Mouse (Mus musculus): ENCODE data around the gene Ccdc9b. TPM values are rescaled to one million over a fixed set of nuclear protein-coding genes. Genes with fewer than 3 reads are reported as not detected.

Gene Ccdc9b
- polyA plus RNA-seq (2014; fragmentation: Illumina TruSeq; extraction: RNeasy Lipid Tissue Mini Kit (QIAGEN cat#74804); ENCODE audit: low read depth, low replicate concordance): 3.6 TPM

DNA sequence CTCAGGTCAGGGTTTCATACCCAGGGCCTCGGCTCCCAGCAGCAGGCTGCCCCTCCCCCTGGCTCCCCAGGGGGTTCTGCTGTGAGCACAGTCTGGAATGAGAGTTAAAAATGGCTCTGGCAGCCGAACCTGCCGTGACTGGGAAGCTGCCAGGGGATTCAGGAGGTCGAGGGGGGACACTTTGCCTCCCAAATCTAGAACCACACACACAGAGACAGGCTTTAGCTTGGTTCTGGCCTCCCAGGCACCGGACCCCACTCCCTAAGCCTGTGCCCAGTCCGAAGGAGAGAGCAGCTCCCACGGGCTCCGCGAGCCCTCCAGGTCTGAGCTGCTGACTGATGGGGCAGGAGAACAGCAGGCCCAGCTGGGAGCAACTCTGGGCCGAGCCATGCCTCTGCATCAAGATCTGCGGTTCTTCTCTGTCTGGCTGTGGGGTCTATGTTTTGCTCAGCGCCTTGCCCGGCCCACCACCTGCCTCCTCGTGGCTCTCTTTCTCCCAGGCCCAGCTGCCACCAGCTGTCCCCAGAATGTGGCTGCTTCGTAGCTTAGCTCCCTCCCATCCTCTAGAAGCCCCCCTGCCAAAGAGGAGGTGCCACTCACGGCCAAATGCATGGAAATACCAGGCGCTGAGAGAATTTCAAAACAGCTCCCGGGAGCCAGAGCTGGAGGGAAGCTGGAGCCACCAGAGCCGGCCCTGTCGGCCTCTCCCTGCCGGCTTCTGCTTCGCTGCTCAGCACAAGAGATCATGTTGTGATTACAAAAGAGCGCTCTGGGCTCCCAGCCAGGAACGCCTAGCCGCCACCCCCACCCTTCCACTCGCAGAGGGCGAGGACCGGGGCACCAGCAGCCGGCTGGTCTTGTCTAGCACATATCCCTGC is at the start of gene Ccdc9b:
Gene Ccdc9b (minus strand): TSS at position 756 of the 878 bp plus-strand sequence.

DNA sequence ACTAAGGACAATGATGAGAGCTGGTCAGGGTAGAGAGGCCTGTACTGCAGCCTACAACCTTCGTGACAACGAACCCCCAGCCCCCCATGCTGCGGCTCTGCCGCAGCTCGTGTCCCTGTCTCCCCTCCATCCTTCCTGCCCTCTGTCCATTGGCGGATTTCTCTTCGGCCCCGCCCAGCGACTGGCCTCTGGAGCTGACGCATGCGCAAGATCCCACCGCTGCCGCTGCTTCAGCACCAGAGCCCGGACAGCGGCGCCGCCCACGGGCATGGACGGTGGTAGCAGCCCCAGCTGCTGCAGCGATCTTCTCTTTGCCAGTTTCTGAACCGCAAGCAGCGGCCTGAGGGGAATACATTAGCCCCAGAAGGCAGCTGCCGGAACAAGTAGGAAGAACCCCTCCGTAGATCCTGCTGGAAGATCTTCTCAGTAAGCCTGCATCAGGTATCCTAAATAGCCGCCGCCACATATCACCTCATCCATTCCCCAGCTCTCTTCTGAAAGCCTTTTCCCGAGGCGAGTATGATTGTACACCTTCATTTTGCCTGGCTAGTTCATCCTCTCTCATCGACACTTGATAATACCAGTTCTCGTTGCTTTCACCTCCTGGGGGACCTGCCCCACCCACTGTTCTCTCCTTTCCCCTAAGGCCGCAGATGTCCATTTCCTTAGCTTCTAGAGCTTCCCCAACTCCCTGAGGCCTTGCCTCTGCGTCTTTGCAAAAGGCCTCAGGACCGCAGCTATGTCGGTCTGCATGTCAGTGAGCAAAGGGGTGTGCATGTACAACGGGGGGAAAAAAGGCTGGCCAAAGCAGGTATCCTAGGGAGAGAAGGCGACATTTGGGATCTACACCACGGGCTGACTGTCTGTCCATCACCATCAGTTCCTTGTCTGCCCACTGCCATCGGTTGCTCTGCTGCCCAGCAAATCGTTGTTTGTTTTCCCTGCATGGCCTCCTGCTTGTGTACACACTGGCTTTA is 17.3 kb upstream of the Ccdc9b start, which contains the start of gene Disp2:
Gene Disp2 (plus strand): TSS at position 216 of the 977 bp plus-strand sequence.

DNA sequence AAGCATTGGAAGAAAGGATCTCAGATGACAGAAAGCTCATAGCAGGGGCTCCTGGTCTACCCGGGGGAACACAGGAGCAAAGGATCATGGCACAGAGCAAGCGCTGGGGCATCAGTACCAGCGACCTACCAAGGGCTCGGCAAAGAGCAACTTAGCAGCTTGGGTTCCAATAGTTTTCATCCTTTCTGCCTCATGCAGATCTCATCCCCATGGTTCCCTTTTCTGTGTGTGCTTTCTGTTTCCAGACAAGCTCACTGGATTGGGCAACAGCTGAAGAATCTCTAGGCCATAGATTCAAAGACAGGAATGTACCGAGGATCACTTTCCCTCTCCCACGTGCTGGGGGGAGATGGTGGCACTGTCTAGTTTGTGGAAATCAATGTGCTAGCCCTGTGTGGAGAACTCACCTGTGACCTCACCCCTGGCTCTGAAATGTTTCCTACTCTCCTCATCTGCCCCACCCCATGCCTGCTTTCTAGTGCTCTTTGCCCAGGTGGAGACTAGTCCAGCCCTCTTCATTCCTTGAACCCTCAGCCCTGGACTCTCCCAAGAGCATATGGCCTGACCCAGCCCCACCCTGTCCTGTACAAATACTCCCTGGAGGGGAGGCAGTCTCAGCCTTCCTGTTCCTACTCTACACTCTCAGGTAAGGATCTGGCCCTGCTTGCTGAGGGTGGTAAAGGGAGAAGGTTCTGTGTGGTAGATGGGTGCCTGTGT is 9.9 kb upstream of the Ccdc9b start, which contains the start of gene Phgr1:
Gene Phgr1 (plus strand): TSS at position 612 of the 717 bp plus-strand sequence.

DNA sequence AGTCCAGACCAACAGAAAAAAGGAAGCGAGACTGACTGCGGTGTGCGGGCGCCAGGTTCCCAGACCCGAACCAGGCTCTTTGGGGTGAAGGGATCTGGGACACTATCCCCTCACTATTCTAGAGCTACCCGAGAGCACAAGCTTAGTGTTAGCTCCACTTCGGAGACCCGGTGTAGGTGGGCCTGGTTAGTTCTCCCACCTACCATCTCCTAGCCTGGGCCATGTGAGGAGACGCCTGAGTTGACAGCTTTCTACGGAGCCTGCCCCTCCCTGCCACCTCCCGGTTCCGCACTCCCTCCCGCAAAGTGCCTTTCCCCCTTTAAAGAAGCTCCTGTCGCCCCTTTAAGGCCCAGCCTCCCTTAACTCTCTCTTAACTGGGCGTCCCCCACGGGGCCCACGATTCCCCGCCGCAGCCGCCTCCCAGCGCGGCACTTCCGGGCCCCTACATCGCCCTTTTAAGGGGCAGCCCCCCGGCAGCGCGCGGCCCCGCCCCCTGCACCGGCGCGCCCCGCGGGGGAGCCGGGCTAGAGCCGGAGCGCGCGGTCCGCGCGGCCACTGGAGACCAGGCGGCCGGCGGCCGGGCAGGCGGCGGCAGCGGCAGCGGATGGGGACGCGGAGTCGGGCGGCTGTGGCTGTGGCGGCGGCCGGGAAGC is 17.1 kb downstream of the Ccdc9b start, which contains the start of gene Inafm2:
Gene Inafm2 (plus strand): TSS at position 527 of the 653 bp plus-strand sequence.

DNA sequence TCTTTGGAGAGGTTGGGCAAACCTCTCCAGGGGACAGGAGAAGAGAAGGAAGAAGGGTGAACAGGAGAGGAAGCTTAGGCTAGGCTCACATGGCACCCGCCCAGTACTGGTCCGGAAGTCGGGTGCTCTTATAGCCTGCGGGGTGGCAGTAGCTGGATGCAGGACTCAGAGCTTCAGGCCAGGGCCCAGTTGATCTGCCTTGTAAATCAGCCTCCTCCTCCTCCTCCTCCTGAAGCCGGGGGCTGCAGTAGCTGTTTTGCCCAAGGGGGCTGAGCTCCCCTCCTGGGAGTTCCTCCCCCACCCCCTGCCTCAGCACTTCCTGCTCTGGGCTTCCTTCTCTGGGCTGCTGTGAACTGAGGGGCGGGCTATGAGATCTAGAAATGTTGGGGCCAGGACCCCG is 34.1 kb downstream of the Ccdc9b start, which contains the start of gene Plcb2:
Gene Plcb2 (minus strand): TSS at position 102 of the 400 bp plus-strand sequence.

Other genes with a start within 250 kb of the Ccdc9b start
- 5.9 TPM for gene Bmf, start 213.0 kb downstream of the Ccdc9b start, polyA plus RNA-seq (2014; fragmentation: Illumina TruSeq; extraction: RNeasy Lipid Tissue Mini Kit (QIAGEN cat#74804); ENCODE audit: low read depth, low replicate concordance)
- 14.1 TPM for gene Bub1b, start 164.4 kb downstream of the Ccdc9b start, polyA plus RNA-seq (2014; fragmentation: Illumina TruSeq; extraction: RNeasy Lipid Tissue Mini Kit (QIAGEN cat#74804); ENCODE audit: low read depth, low replicate concordance)
- 0.25 TPM for gene Pak6, start 99.4 kb downstream of the Ccdc9b start, polyA plus RNA-seq (2014; fragmentation: Illumina TruSeq; extraction: RNeasy Lipid Tissue Mini Kit (QIAGEN cat#74804); ENCODE audit: low read depth, low replicate concordance)
- gene Ankrd63, start 58.7 kb downstream of the Ccdc9b start, polyA plus RNA-seq (2014; fragmentation: Illumina TruSeq; extraction: RNeasy Lipid Tissue Mini Kit (QIAGEN cat#74804); ENCODE audit: low read depth, low replicate concordance): 0.32 TPM
- 1.4 TPM for gene Plcb2, start 34.2 kb downstream of the Ccdc9b start, polyA plus RNA-seq (2014; fragmentation: Illumina TruSeq; extraction: RNeasy Lipid Tissue Mini Kit (QIAGEN cat#74804); ENCODE audit: low read depth, low replicate concordance)
- 28.4 TPM for gene Inafm2, start 16.9 kb downstream of the Ccdc9b start, polyA plus RNA-seq (2014; fragmentation: Illumina TruSeq; extraction: RNeasy Lipid Tissue Mini Kit (QIAGEN cat#74804); ENCODE audit: low read depth, low replicate concordance)
- gene Phgr1, start 10.1 kb upstream of the Ccdc9b start, polyA plus RNA-seq (2014; fragmentation: Illumina TruSeq; extraction: RNeasy Lipid Tissue Mini Kit (QIAGEN cat#74804); ENCODE audit: low read depth, low replicate concordance): 45.6 TPM
- 2.0 TPM for gene Disp2, start 17.1 kb upstream of the Ccdc9b start, polyA plus RNA-seq (2014; fragmentation: Illumina TruSeq; extraction: RNeasy Lipid Tissue Mini Kit (QIAGEN cat#74804); ENCODE audit: low read depth, low replicate concordance)
- 8.6 TPM for gene Knstrn, start 51.3 kb upstream of the Ccdc9b start, polyA plus RNA-seq (2014; fragmentation: Illumina TruSeq; extraction: RNeasy Lipid Tissue Mini Kit (QIAGEN cat#74804); ENCODE audit: low read depth, low replicate concordance)
- 18.0 TPM for gene Ivd, start 99.3 kb upstream of the Ccdc9b start, polyA plus RNA-seq (2014; fragmentation: Illumina TruSeq; extraction: RNeasy Lipid Tissue Mini Kit (QIAGEN cat#74804); ENCODE audit: low read depth, low replicate concordance)
- gene Bahd1, start 137.7 kb upstream of the Ccdc9b start, polyA plus RNA-seq (2014; fragmentation: Illumina TruSeq; extraction: RNeasy Lipid Tissue Mini Kit (QIAGEN cat#74804); ENCODE audit: low read depth, low replicate concordance): 4.7 TPM
- gene Chst14, start 163.8 kb upstream of the Ccdc9b start, polyA plus RNA-seq (2014; fragmentation: Illumina TruSeq; extraction: RNeasy Lipid Tissue Mini Kit (QIAGEN cat#74804); ENCODE audit: low read depth, low replicate concordance): 1.2 TPM

Data from sigmoid colon, adult 10 weeks (tissue).